Mouse (Mus musculus) Muller cell, postnatal 12 days (primary cell): ENCODE data around the gene Alox12b.

ENCODE experiments used
- DNase-seq: peaks from one replicate; pipeline ENCODE4 v3.0.0-alpha.2; 2015; ENCODE audit errors: inconsistent ontology term

Gene Alox12b

GRCm38 (mm10) chr11:69156800-69157199 is at the start of gene Alox12b:
Gene Alox12b (plus strand): TSS chr11:69156989.
- peak; percentile 20 for DNase-seq

- DNase-seq = no peak
Observed at GRCm38 (mm10) chr11:69107676-69108075, 49.1 kb upstream of the Alox12b start.

- DNase-seq = no peak
Observed at GRCm38 (mm10) chr11:69108223-69108622, 48.6 kb upstream of the Alox12b start.

- DNase-seq = no peak
Observed at GRCm38 (mm10) chr11:69109032-69109900, 47.5 kb upstream of the Alox12b start.

GRCm38 (mm10) chr11:69110319-69111046 is 46.3 kb upstream of the Alox12b start:
- peak; percentile 85 for DNase-seq

- DNase-seq = no peak
Observed at GRCm38 (mm10) chr11:69111051-69111810, 45.6 kb upstream of the Alox12b start.

GRCm38 (mm10) chr11:69111865-69112264 is 44.9 kb upstream of the Alox12b start:
- no peak for DNase-seq

GRCm38 (mm10) chr11:69114018-69114417 is 42.8 kb upstream of the Alox12b start:
- DNase-seq = peak; percentile 46

- DNase-seq = no peak
Observed at GRCm38 (mm10) chr11:69114621-69115020, 42.2 kb upstream of the Alox12b start.

GRCm38 (mm10) chr11:69116843-69117242 is 39.9 kb upstream of the Alox12b start:
- DNase-seq = no peak

- peak; percentile 72 for DNase-seq
Observed at GRCm38 (mm10) chr11:69117737-69118695, 38.8 kb upstream of the Alox12b start.

GRCm38 (mm10) chr11:69118765-69119164 is 38.0 kb upstream of the Alox12b start:
- peak; percentile 87 for DNase-seq

GRCm38 (mm10) chr11:69119446-69120155 is 37.2 kb upstream of the Alox12b start:
- no peak for DNase-seq

- no peak for DNase-seq
Observed at GRCm38 (mm10) chr11:69120221-69121000, 36.4 kb upstream of the Alox12b start, which contains the start of gene Hes7. Gene Hes7 (plus strand): TSS chr11:69120404.

GRCm38 (mm10) chr11:69121001-69121740 is 35.6 kb upstream of the Alox12b start:
- peak; percentile 55 for DNase-seq

GRCm38 (mm10) chr11:69121741-69122335 is 35.0 kb upstream of the Alox12b start:
- peak; percentile 75 for DNase-seq

- DNase-seq = peak; percentile 97
Observed at GRCm38 (mm10) chr11:69122336-69122951, 34.3 kb upstream of the Alox12b start, which contains the start of gene 9130213A22Rik. Gene 9130213A22Rik (minus strand): TSS chr11:69122589.
